Mouse (Mus musculus) hindbrain, embryonic 12.5 days (tissue): ENCODE data around the gene Dclre1a. TPM values are rescaled to one million over a fixed set of nuclear protein-coding genes. Genes with fewer than 3 reads are reported as not detected.

Source experiments
- ATAC-seq: fragments of 200-750 bp; cut with Nextera tagmentation; 2 replicates; pipeline ENCODE4 v1.8.0; 2017; ENCODE audit warnings: moderate TSS enrichment; ENCODE audit not compliant: low FRiP score
- H3K27ac ChIP-seq: fragments of 300-500 bp; sonication (generic); 2 replicates; pipeline ENCODE4 v1.5.1; 2016; ENCODE audit warnings: mild to moderate bottlenecking
- H3K27me3 ChIP-seq: fragments of 300-500 bp; sonication (generic); 2 replicates; pipeline ENCODE4 v1.6.1; 2016; ENCODE audit warnings: mild to moderate bottlenecking
- H3K36me3 ChIP-seq: fragments of 300-500 bp; sonication (generic); 2 replicates; pipeline ENCODE4 v1.6.1; 2016; ENCODE audit warnings: mild to moderate bottlenecking
- H3K4me1 ChIP-seq: fragments of 300-500 bp; sonication (generic); 2 replicates; pipeline ENCODE4 v1.6.1; 2016
- H3K4me2 ChIP-seq: fragments of 300-500 bp; sonication (generic); replicated peaks from 2 replicates; pipeline ENCODE4 v1.6.1; 2016; ENCODE audit warnings: mild to moderate bottlenecking
- H3K4me3 ChIP-seq: fragments of 300-500 bp; sonication (generic); 2 replicates; pipeline ENCODE4 v1.5.1; 2016; ENCODE audit warnings: mild to moderate bottlenecking
- H3K9ac ChIP-seq: fragments of 300-500 bp; sonication (generic); 2 replicates; pipeline ENCODE4 v1.6.1; 2016; ENCODE audit warnings: mild to moderate bottlenecking, moderate library complexity
- H3K9me3 ChIP-seq: fragments of 300-500 bp; sonication (generic); replicated peaks from 2 replicates; pipeline ENCODE4 v1.6.1; 2016; ENCODE audit warnings: mild to moderate bottlenecking
- WGBS: fragments of 180-500 bp; shearing (Covaris S2); methylation state at CpG from one replicate; pipeline ENCODE4 v1.1.7; 2016; 5-methylcytosine and 5-hydroxymethylcytosine counted together
- polyA plus RNA-seq: library from polyadenylated mRNA; unstranded; fragments of >200 nt; fragmentation: Nextera tagmentation; extraction: Ambion mirVana; gene quantifications from 2 replicates; pipeline ENCODE4 v1.2.1, GENCODE M21; 2016

Gene Dclre1a
- polyA plus RNA-seq, result 16.7 and 19.7 TPM in 2 replicates

GRCm38 (mm10) chr19:56547456-56548229 lies at the start of gene Dclre1a:
Dclre1a (minus strand) TSS chr19:56548222.
- ATAC-seq, result peak; percentile 69
- Histone ChIP-seq H3K9ac (peak within 1 kb of the TSS; percentile 95), H3K4me2 (peak within 1 kb of the TSS; percentile 77), H3K9me3 (no peaks in the 10 kb centered on the region), H3K4me3 (peak within 1 kb of the TSS; percentile 95), H3K4me1 (peaks cover 17% of the 10 kb centered on the region), H3K27me3 (no peaks in the 10 kb centered on the region), H3K36me3 (peaks cover 22% of the 10 kb centered on the region), H3K27ac (peak within 1 kb of the TSS; percentile 98)
- WGBS, result 10% methylated on average over 20 of the region's 20 CpGs

- ATAC-seq, result no peak
- H3K4me2 ChIP-seq, result no peak overlapping the region
- no peaks in the 10 kb centered on the region for H3K9me3 ChIP-seq
- H3K9ac ChIP-seq, result no peak overlapping the region
- no peak overlapping the region for H3K27ac ChIP-seq
- no peaks in the 10 kb centered on the region for H3K27me3 ChIP-seq
- 97% methylated on average over 9 of the region's 9 CpGs for WGBS
- no peak overlapping the region for H3K4me3 ChIP-seq
- peaks cover 78% of the 10 kb centered on the region for H3K36me3 ChIP-seq
- no peaks in the 10 kb centered on the region for H3K4me1 ChIP-seq
These were observed 44.5 kb upstream of the Dclre1a start for GRCm38 (mm10) chr19:56592472-56592871.

DNA sequence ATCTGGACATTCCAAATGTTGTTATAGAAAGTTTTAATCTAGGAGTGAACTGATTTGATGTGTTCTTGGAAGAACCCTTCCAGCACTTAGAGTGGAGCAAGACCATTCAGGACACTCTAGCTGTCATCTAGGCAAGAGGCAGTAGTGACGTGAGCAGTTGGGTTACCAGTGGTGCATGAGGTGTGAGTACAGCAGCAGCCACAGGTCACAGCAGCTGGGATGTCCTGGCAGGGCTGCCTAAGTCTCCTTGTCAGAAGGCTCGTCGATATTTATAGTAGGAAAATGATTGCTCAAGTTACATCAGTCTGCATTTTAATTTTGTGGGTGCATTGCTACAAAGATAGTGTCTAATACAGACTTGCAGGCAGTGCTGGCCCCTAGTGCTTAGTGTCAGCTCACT lies 42.2 kb upstream of the Dclre1a start:
- 97% methylated on average over 3 of the region's 3 CpGs for WGBS
- no peaks in the 10 kb centered on the region for H3K4me1 ChIP-seq
- no peak overlapping the region for H3K4me2 ChIP-seq
- H3K9ac ChIP-seq, result no peak overlapping the region
- H3K27me3 ChIP-seq, result no peaks in the 10 kb centered on the region
- no peak for ATAC-seq
- H3K9me3 ChIP-seq, result no peaks in the 10 kb centered on the region
- H3K36me3 ChIP-seq, result peaks cover 65% of the 10 kb centered on the region
- H3K27ac ChIP-seq, result no peak overlapping the region
- H3K4me3 ChIP-seq, result no peak overlapping the region

- H3K4me1 ChIP-seq, result no peaks in the 10 kb centered on the region
- H3K9ac ChIP-seq, result no peak overlapping the region
- no peak for ATAC-seq
- H3K9me3 ChIP-seq, result no peaks in the 10 kb centered on the region
- H3K27ac ChIP-seq, result no peak overlapping the region
- no peak overlapping the region for H3K4me2 ChIP-seq
- no peaks in the 10 kb centered on the region for H3K27me3 ChIP-seq
- H3K36me3 ChIP-seq, result peaks cover 58% of the 10 kb centered on the region
- H3K4me3 ChIP-seq, result no peak overlapping the region
- 95% methylated on average over 5 of the region's 5 CpGs for WGBS
These were observed 41.4 kb upstream of the Dclre1a start for GRCm38 (mm10) chr19:56589455-56589854.

DNA sequence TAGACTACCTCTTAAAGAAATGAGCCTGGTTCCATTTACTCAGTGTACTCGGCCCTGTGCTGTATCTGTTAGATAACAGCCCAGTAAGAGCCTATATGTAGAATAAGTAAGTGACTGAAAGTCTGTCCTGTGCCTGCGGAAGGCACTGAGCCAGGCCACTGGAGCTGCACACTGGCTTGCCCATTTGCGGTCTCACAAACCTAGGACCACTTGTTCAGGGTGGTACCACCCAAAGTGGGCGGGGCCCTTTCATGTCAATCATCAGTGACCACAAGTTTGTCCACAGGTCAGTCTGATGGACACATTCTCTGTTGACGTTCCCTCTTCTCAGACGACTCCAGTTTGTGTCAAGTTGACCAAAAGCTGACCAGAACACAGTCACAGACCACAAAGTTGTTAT lies 41.0 kb upstream of the Dclre1a start:
- Histone ChIP-seq H3K4me2 (no peak overlapping the region), H3K4me1 (no peaks in the 10 kb centered on the region), H3K9ac (no peak overlapping the region), H3K27ac (no peak overlapping the region), H3K27me3 (no peaks in the 10 kb centered on the region), H3K9me3 (no peaks in the 10 kb centered on the region), H3K4me3 (no peak overlapping the region), H3K36me3 (peaks cover 54% of the 10 kb centered on the region)
- 94% methylated on average over 6 of the region's 6 CpGs for WGBS
- ATAC-seq, result no peak

DNA sequence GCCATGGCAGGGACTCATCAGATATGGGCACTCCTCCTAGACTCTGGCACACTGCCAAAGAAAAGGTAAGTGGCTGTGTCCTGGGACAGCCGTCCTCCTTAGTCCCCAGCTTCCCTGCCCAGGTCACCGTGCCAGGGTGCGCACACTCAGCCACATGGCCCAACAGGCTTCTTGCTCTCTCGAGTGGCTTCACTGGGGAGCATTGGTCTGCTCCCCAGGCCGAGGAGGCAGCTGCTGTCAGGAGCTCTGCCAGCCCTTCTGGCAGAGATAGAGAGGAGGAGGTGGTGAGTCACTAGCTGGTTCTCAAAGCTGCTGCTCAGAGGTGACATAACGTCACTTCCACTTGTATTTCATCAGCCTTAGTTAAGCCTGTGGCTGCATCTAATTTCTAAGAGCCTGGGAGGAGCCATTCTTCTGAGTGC lies 40.2 kb upstream of the Dclre1a start:
- Histone ChIP-seq H3K4me2 (no peak overlapping the region), H3K27ac (no peak overlapping the region), H3K9me3 (no peaks in the 10 kb centered on the region), H3K36me3 (peaks cover 48% of the 10 kb centered on the region), H3K4me3 (no peak overlapping the region), H3K27me3 (no peaks in the 10 kb centered on the region), H3K4me1 (no peaks in the 10 kb centered on the region), H3K9ac (no peak overlapping the region)
- no peak for ATAC-seq
- WGBS, result 89% methylated on average over 6 of the region's 6 CpGs

GRCm38 (mm10) chr19:56586320-56586719 lies 38.3 kb upstream of the Dclre1a start:
- no peaks in the 10 kb centered on the region for H3K9me3 ChIP-seq
- no peak overlapping the region for H3K4me2 ChIP-seq

DNA sequence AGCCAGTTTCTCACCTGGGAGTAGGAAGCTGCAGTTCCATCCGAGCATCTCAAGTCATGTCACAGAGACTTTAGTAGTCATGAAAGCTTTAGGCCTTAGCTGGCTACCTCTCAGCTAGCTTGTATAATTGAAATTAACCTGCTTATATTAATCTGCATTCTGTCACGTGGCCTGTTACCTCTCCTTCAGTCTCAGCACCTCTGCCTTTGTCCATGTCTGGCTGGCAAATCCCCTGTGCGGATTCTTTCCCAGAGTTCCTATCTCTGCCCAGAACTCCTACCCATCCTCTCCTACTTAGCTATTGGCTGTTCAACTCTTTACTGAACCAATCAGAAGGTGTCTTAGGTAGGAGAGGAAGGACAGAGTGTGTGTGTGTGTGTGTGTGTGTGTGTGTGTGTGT lies 36.3 kb upstream of the Dclre1a start:
- no peak for ATAC-seq
- Histone ChIP-seq H3K4me3 (no peak overlapping the region), H3K9ac (no peak overlapping the region), H3K36me3 (peaks cover 26% of the 10 kb centered on the region), H3K27me3 (no peaks in the 10 kb centered on the region), H3K9me3 (no peaks in the 10 kb centered on the region), H3K27ac (no peak overlapping the region), H3K4me2 (no peak overlapping the region), H3K4me1 (no peaks in the 10 kb centered on the region)
- WGBS, result 93% methylated on average over 3 of the region's 3 CpGs

More at GRCm38 (mm10) chr19:56586320-56586719, 38.3 kb upstream of the Dclre1a start:
- Histone ChIP-seq H3K36me3 (peaks cover 33% of the 10 kb centered on the region), H3K4me3 (no peak overlapping the region), H3K27me3 (no peaks in the 10 kb centered on the region), H3K27ac (no peak overlapping the region), H3K9ac (no peak overlapping the region), H3K4me1 (no peaks in the 10 kb centered on the region)
- ATAC-seq, result no peak
- WGBS, result 90% methylated on average over 8 of the region's 8 CpGs

- Histone ChIP-seq H3K36me3 (peaks cover 21% of the 10 kb centered on the region), H3K27ac (no peak overlapping the region), H3K4me3 (no peak overlapping the region), H3K4me1 (no peaks in the 10 kb centered on the region), H3K27me3 (no peaks in the 10 kb centered on the region), H3K9ac (no peak overlapping the region), H3K9me3 (no peaks in the 10 kb centered on the region), H3K4me2 (no peak overlapping the region)
- no peak for ATAC-seq
- 79% methylated on average over 5 of the region's 5 CpGs for WGBS
These were observed 35.8 kb upstream of the Dclre1a start for GRCm38 (mm10) chr19:56583785-56584184.

DNA sequence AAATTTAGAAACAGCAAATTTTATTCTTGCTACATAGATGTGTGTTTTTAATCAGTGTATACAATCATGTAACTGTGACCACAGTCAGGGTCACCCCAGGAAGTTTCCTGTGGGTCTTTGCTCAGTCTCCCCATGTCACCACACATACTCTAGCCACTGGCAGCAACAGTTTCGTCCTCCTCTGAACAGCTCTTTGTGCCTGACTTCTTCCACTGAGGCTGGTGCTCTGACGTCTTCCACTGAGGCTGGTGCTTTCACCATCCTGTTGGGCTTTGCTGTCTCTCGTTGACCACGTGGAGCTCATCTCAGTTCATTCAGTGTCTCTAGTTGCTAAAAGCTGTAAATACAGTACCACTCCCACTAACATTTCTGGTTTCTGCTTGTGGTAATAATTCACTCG lies 34.0 kb upstream of the Dclre1a start:
- no peak overlapping the region for H3K4me2 ChIP-seq
- H3K4me3 ChIP-seq, result no peak overlapping the region
- H3K4me1 ChIP-seq, result no peaks in the 10 kb centered on the region
- H3K27ac ChIP-seq, result no peak overlapping the region
- H3K36me3 ChIP-seq, result peaks cover 18% of the 10 kb centered on the region
- H3K9ac ChIP-seq, result no peak overlapping the region
- no peaks in the 10 kb centered on the region for H3K9me3 ChIP-seq
- WGBS, result 90% methylated on average over 5 of the region's 5 CpGs
- ATAC-seq, result no peak
- H3K27me3 ChIP-seq, result no peaks in the 10 kb centered on the region

- Histone ChIP-seq H3K9ac (no peak overlapping the region), H3K27me3 (no peaks in the 10 kb centered on the region), H3K9me3 (no peaks in the 10 kb centered on the region), H3K36me3 (peaks cover 22% of the 10 kb centered on the region), H3K4me2 (no peak overlapping the region), H3K4me1 (no peaks in the 10 kb centered on the region), H3K27ac (no peak overlapping the region), H3K4me3 (no peak overlapping the region)
- ATAC-seq, result no peak
- WGBS, result 85% methylated on average over 1 of the region's 1 CpGs
These were observed 29.8 kb upstream of the Dclre1a start for GRCm38 (mm10) chr19:56577801-56578200.

DNA sequence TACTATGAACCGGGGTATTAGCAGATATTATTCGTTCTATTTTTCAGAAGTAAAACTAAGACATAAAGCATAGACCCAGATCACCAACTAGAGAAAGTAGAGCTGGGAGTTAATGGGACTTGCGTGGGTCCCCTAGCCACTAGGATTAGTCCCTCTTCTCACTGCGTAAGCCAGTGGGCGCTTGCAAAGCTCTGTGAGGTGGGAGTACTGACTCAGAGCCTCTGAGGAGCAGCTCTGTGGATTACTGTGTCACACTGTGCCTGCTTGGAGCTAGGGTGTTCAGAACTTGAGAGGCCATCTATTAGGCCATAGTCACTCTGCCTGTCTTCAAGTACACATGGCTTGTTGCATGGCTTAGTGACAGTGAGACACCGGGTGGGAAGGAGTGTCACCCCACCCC lies 25.2 kb upstream of the Dclre1a start:
- no peak overlapping the region for H3K9ac ChIP-seq
- H3K4me1 ChIP-seq, result no peaks in the 10 kb centered on the region
- peaks cover 19% of the 10 kb centered on the region for H3K36me3 ChIP-seq
- no peaks in the 10 kb centered on the region for H3K9me3 ChIP-seq
- H3K4me2 ChIP-seq, result no peak overlapping the region
- 97% methylated on average over 6 of the region's 6 CpGs for WGBS
- no peak for ATAC-seq
- H3K4me3 ChIP-seq, result no peak overlapping the region
- no peak overlapping the region for H3K27ac ChIP-seq
- no peaks in the 10 kb centered on the region for H3K27me3 ChIP-seq

DNA sequence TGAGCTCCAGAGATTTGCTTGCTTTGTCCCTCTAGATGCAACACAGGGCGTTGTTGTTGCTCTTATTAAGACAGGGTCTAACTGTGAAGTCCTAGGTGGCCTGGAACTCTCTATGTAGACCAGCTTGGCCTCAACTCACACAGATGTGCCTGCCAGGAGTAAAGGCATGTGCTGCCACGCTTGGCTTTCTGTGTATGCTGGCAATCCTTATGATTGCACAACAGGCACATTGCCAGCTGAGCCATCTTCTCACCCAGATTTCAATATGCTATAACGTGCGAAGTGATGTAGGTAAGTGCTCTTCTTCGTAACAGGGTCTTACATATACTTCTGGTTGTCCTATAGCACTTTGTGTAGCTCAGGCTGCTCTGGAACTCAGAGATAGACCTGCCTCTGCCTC lies 23.9 kb upstream of the Dclre1a start:
- no peaks in the 10 kb centered on the region for H3K27me3 ChIP-seq
- no peak for ATAC-seq
- no peaks in the 10 kb centered on the region for H3K9me3 ChIP-seq
- no peak overlapping the region for H3K4me2 ChIP-seq
- WGBS, result 96% methylated on average over 5 of the region's 5 CpGs
- H3K36me3 ChIP-seq, result peaks cover 11% of the 10 kb centered on the region; the same call in 1 of the 2 replicates
- H3K4me3 ChIP-seq, result no peak overlapping the region
- no peak overlapping the region for H3K9ac ChIP-seq
- H3K27ac ChIP-seq, result no peak overlapping the region
- peaks cover under 1% of the 10 kb centered on the region; the same call in 1 of the 2 replicates for H3K4me1 ChIP-seq
